Mouse (Mus musculus) adrenal gland, adult (tissue): ENCODE results near the gene Nudt3.

Source experiments
- DNase-seq, 2 experiments: peaks; one replicate each; pipeline ENCODE4 v3.0.0; 2022 to 2023; ENCODE audit warnings: low spot score in 1 of 2; ENCODE audit not compliant: inconsistent age in 2 of 2

Nudt3 gene

GRCm38 (mm10) chr17:27623360-27624326 is at the start of gene Nudt3:
Gene Nudt3, minus strand, starts transcription at chr17:27623495.
- peak; percentile 93 to 97 for DNase-seq

- DNase-seq, result no peak
Observed at GRCm38 (mm10) chr17:27671720-27672119, 48.4 kb upstream of the Nudt3 start.

GRCm38 (mm10) chr17:27658767-27659166 is 35.5 kb upstream of the Nudt3 start:
- no peak for DNase-seq

- DNase-seq, result no peak
Observed at GRCm38 (mm10) chr17:27657123-27657522, 33.8 kb upstream of the Nudt3 start.

- DNase-seq, result no peak
Observed at GRCm38 (mm10) chr17:27656414-27656813, 33.1 kb upstream of the Nudt3 start.

GRCm38 (mm10) chr17:27656011-27656399 is 32.7 kb upstream of the Nudt3 start:
- no peak for DNase-seq

GRCm38 (mm10) chr17:27655089-27656010 is 32.1 kb upstream of the Nudt3 start, which contains the start of gene Pacsin1:
Gene Pacsin1, plus strand, starts transcription at chr17:27655509.
- peak; percentile 42 to 68 for DNase-seq

GRCm38 (mm10) chr17:27653253-27653959 is 30.1 kb upstream of the Nudt3 start:
- DNase-seq, result no peak

GRCm38 (mm10) chr17:27652046-27652790 is 28.9 kb upstream of the Nudt3 start:
- DNase-seq, result no peak

GRCm38 (mm10) chr17:27650586-27650985 is 27.3 kb upstream of the Nudt3 start:
- no peak for DNase-seq

- peak; percentile 74 to 91 for DNase-seq
Observed at GRCm38 (mm10) chr17:27650160-27650559, 26.9 kb upstream of the Nudt3 start.

- no peak for DNase-seq
Observed at GRCm38 (mm10) chr17:27645807-27646206, 22.5 kb upstream of the Nudt3 start.

GRCm38 (mm10) chr17:27644572-27644971 is 21.3 kb upstream of the Nudt3 start:
- DNase-seq, result no peak

- DNase-seq, result no peak
Observed at GRCm38 (mm10) chr17:27643756-27644155, 20.5 kb upstream of the Nudt3 start.

GRCm38 (mm10) chr17:27643101-27643500 is 19.8 kb upstream of the Nudt3 start:
- DNase-seq, result no peak

- peak; percentile 70 to 82 for DNase-seq
Observed at GRCm38 (mm10) chr17:27642491-27643062, 19.3 kb upstream of the Nudt3 start.

GRCm38 (mm10) chr17:27639851-27640250 is 16.6 kb upstream of the Nudt3 start:
- DNase-seq, result peak in 1 of 2 experiments; percentile 24

- DNase-seq, result peak in 1 of 2 experiments; percentile 51
Observed at GRCm38 (mm10) chr17:27638921-27639332, 15.6 kb upstream of the Nudt3 start.

- DNase-seq, result peak in 1 of 2 experiments; percentile 49
Observed at GRCm38 (mm10) chr17:27637333-27637732, 14.0 kb upstream of the Nudt3 start.
